ENCODE assay signal across 9 mouse cellular contexts in the genomic region with DNA sequence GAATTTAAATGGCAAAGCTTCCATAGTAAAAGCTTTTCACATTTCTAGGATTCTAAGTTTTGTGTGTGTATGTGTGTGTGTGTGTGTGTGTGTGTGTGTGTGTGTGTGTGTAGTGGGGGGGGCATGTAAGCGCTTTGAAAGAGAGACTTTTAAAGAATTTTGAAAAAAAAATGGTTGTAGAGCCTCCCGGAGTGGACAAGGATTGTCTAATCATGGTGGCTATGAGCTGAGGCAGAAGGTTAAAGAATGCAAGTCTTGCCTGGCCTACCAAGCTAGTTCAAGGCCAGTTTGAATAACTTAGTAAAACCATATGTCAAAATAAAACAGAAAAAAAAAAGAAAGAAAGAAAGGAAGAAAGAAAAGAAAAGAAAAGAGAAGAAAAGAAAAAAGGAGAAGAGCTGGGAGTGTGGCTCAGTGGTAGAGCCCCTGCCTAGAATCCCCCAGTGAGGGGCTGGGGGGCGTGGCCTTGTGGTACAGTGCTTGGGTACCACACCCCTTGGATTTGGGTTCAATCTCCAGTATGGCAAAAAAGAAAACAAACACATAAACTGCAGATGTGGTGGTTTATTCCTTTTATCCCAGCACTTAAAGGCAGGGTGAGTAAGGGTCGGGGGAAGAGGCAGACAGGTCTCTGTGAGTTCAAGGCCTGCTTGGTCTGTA. TPM values are rescaled to one million over a fixed set of nuclear protein-coding genes. Genes with fewer than 3 reads are reported as not detected.
DNase-seq lines count a peak whose midpoint lies in the region; ATAC-seq lines count a peak whose summit lies in the region.
"Had no signal": no experiment of that assay in that cellular context is flagged by ENCODE, and none has a peak within 500 bp of the region (broad histone marks: within the 10 kb centered on the region; RNA-seq: fewer than 3 reads in every experiment).

No protein-coding gene starts in this region.

- H3K4me1 ChIP-seq in kidney, embryonic 16.5 days (ENCODE audit: insufficient read depth, low read length), result peaks cover 45% of the 10 kb centered on the region
- peaks cover 33% of the 10 kb centered on the region for H3K4me1 ChIP-seq in embryonic facial prominence, embryonic 14.5 days (ENCODE audit: control insufficient read depth, insufficient read depth, low read length)
- H3K4me1 ChIP-seq in hindbrain, embryonic 14.5 days (replicated peaks; ENCODE audit: control insufficient read depth, insufficient read depth, low read length), result peaks cover 18% of the 10 kb centered on the region
- peaks cover 24% of the 10 kb centered on the region for H3K4me1 ChIP-seq in midbrain, embryonic 14.5 days (ENCODE audit: control insufficient read depth, insufficient read depth, low read length)

- H3K4me3 ChIP-seq in kidney, embryonic 16.5 days (ENCODE audit: low read length), result peak overlapping the region; percentile 63
- H3K4me3 ChIP-seq in embryonic facial prominence, embryonic 14.5 days (ENCODE audit: low read depth, low read length), result peak overlapping the region; percentile 43
- H3K4me3 ChIP-seq in hindbrain, embryonic 14.5 days (replicated peaks; ENCODE audit: low read length), result peak overlapping the region; percentile 38; the same call in 1 of the 2 replicates
- H3K4me3 ChIP-seq in midbrain, embryonic 14.5 days (replicated peaks; ENCODE audit: low read depth, low read length), result peak overlapping the region; percentile 42

- peak overlapping the region; percentile 89 for H3K4me2 ChIP-seq in kidney, embryonic 16.5 days (replicated peaks; ENCODE audit: low read depth, low read length)
- H3K4me2 ChIP-seq in embryonic facial prominence, embryonic 14.5 days (ENCODE audit: low read depth, low read length), result peak overlapping the region; percentile 75
- peak overlapping the region; percentile 63 for H3K4me2 ChIP-seq in hindbrain, embryonic 14.5 days (replicated peaks)
- peak overlapping the region; percentile 78 for H3K4me2 ChIP-seq in midbrain, embryonic 14.5 days (ENCODE audit: low read length)

- H3K9ac ChIP-seq in kidney, embryonic 16.5 days (replicated peaks; ENCODE audit: low read length), result no peak overlapping the region
- peak overlapping the region; percentile 52; the same call in 1 of the 2 replicates for H3K9ac ChIP-seq in embryonic facial prominence, embryonic 14.5 days (ENCODE audit: low read depth, low read length)
- peak overlapping the region; percentile 65; the same call in 1 of the 2 replicates for H3K9ac ChIP-seq in hindbrain, embryonic 14.5 days
- H3K9ac ChIP-seq in midbrain, embryonic 14.5 days (replicated peaks; ENCODE audit: low read length), result no peak overlapping the region

- ATAC-seq in kidney, embryonic 16.5 days (ENCODE audit: low FRiP score, low TSS enrichment), result no peak
- ATAC-seq in embryonic facial prominence, embryonic 14.5 days (ENCODE audit: low read depth), result no peak
- ATAC-seq in hindbrain, embryonic 14.5 days (ENCODE audit: low FRiP score), result no peak
- no peak for ATAC-seq in midbrain, embryonic 14.5 days (ENCODE audit: low FRiP score, low TSS enrichment)

- peak overlapping the region; percentile 65; the same call in 1 of the 2 replicates for H3K27ac ChIP-seq in kidney, embryonic 16.5 days (ENCODE audit: low read length)
- no peak overlapping the region for H3K27ac ChIP-seq in embryonic facial prominence, embryonic 14.5 days (replicated peaks; ENCODE audit: low read depth, low read length)
- no peak overlapping the region for H3K27ac ChIP-seq in hindbrain, embryonic 14.5 days
- H3K27ac ChIP-seq in midbrain, embryonic 14.5 days (replicated peaks; ENCODE audit: low read depth, low read length), result no peak overlapping the region

- 92% methylated on average over 4 of the region's 4 CpGs for WGBS in kidney, embryonic 16.5 days
- 84% methylated on average over 4 of the region's 4 CpGs for WGBS in embryonic facial prominence, embryonic 14.5 days
- 91% methylated on average over 4 of the region's 4 CpGs for WGBS in hindbrain, embryonic 14.5 days
- 93% methylated on average over 4 of the region's 4 CpGs for WGBS in midbrain, embryonic 14.5 days

- peaks cover 22% of the 10 kb centered on the region for H3K36me3 ChIP-seq in kidney, embryonic 16.5 days (ENCODE audit: insufficient read depth, low read length)
- H3K36me3 ChIP-seq in embryonic facial prominence, embryonic 14.5 days (ENCODE audit: control insufficient read depth, insufficient read depth, low read length), result peaks cover 36% of the 10 kb centered on the region
- no peaks in the 10 kb centered on the region for H3K36me3 ChIP-seq in hindbrain, embryonic 14.5 days (replicated peaks; ENCODE audit: control insufficient read depth, insufficient read depth)
- no peaks in the 10 kb centered on the region for H3K36me3 ChIP-seq in midbrain, embryonic 14.5 days (ENCODE audit: control insufficient read depth, insufficient read depth, low read length)

- peaks cover 3% of the 10 kb centered on the region; the same call in 1 of the 2 replicates for H3K9me3 ChIP-seq in kidney, embryonic 16.5 days (ENCODE audit: low read length)
- H3K9me3 ChIP-seq in embryonic facial prominence, embryonic 14.5 days (ENCODE audit: control insufficient read depth, low read length), result no peaks in the 10 kb centered on the region
- H3K9me3 ChIP-seq in hindbrain, embryonic 14.5 days (ENCODE audit: control insufficient read depth, low read length), result no peaks in the 10 kb centered on the region
- H3K9me3 ChIP-seq in midbrain, embryonic 14.5 days (ENCODE audit: control insufficient read depth, low read length), result no peaks in the 10 kb centered on the region

- DNase-seq in kidney, adult 8-10 months, result no peak
- no peak for DNase-seq in embryonic facial prominence, embryonic 14.5 days (ENCODE audit: low spot score)
- no peak for DNase-seq in hindbrain, embryonic 14.5 days (ENCODE audit: low spot score)
- no peak for DNase-seq in midbrain, embryonic 14.5 days
- DNase-seq in adrenal gland, adult (ENCODE audit: inconsistent age in 2 of 2, low spot score in 1 of 2), result no peak
- DNase-seq in gastrocnemius, postnatal 25 days, result no peak
- DNase-seq in urinary bladder, adult 18-20 months (ENCODE audit: low spot score in 2 of 2), result no peak

- no peaks in the 10 kb centered on the region for H3K27me3 ChIP-seq in kidney, embryonic 16.5 days (ENCODE audit: insufficient read depth, low read length)
- no peaks in the 10 kb centered on the region for H3K27me3 ChIP-seq in embryonic facial prominence, embryonic 14.5 days (replicated peaks; ENCODE audit: control insufficient read depth, insufficient read depth, low read length)
- H3K27me3 ChIP-seq in hindbrain, embryonic 14.5 days (ENCODE audit: control insufficient read depth, insufficient read depth, low read length), result no peaks in the 10 kb centered on the region
- no peaks in the 10 kb centered on the region for H3K27me3 ChIP-seq in midbrain, embryonic 14.5 days (ENCODE audit: control insufficient read depth, insufficient read depth, low read length)

RNA-seq across cellular contexts. Expression of gene Hif3a, which starts 6.8 kb away (rescaled TPM):
- polyA plus RNA-seq in kidney, embryonic 16.5 days (2015; fragmentation: Nextera tagmentation; extraction: Ambion mirVana), result 25.2 and 26.1 TPM in 2 replicates
- polyA plus RNA-seq in embryonic facial prominence, embryonic 14.5 days (2014; fragmentation: Nextera tagmentation; extraction: Ambion mirVana), result 26.1 and 34.8 TPM in 2 replicates
- polyA plus RNA-seq in hindbrain, embryonic 14.5 days (2014; fragmentation: Nextera tagmentation; extraction: Ambion mirVana), result 4.9 and 6.9 TPM in 2 replicates
- polyA plus RNA-seq in midbrain, embryonic 14.5 days (2014; fragmentation: Nextera tagmentation; extraction: Ambion mirVana), result 1.5 and 4.6 TPM in 2 replicates
- 1 to 10 TPM in 1 of 2 experiments, under 1 TPM in 1; 0.97 to 1.3 TPM for total RNA-seq in gastrocnemius, postnatal 25 days (2021)

RNA-seq across cellular contexts. Expression of gene Psg16, which starts 18.4 kb away (rescaled TPM):
- polyA plus RNA-seq in kidney, embryonic 16.5 days (2015; fragmentation: Nextera tagmentation; extraction: Ambion mirVana), result 0.19 TPM in 2 replicates
- polyA plus RNA-seq in embryonic facial prominence, embryonic 14.5 days (2014; fragmentation: Nextera tagmentation; extraction: Ambion mirVana), result 0.11 and 0.16 TPM in 2 replicates
- 3.1 and 3.6 TPM in 2 replicates for polyA plus RNA-seq in hindbrain, embryonic 14.5 days (2014; fragmentation: Nextera tagmentation; extraction: Ambion mirVana)
- polyA plus RNA-seq in midbrain, embryonic 14.5 days (2014; fragmentation: Nextera tagmentation; extraction: Ambion mirVana), result 4.3 and 4.9 TPM in 2 replicates
- under 1 TPM; 0.08 to 0.10 TPM for total RNA-seq in gastrocnemius, postnatal 25 days (2021)
- total RNA-seq: liver, adult 2 months had no signal
- polyA plus RNA-seq: liver, adult 2 months had no signal

RNA-seq across cellular contexts. Expression of gene Ppp5c, which starts 27.7 kb away (rescaled TPM):
- 122 and 125 TPM in 2 replicates for polyA plus RNA-seq in kidney, embryonic 16.5 days (2015; fragmentation: Nextera tagmentation; extraction: Ambion mirVana)
- 99.0 and 107 TPM in 2 replicates for polyA plus RNA-seq in embryonic facial prominence, embryonic 14.5 days (2014; fragmentation: Nextera tagmentation; extraction: Ambion mirVana)
- polyA plus RNA-seq in hindbrain, embryonic 14.5 days (2014; fragmentation: Nextera tagmentation; extraction: Ambion mirVana), result 123 and 129 TPM in 2 replicates
- 112 and 118 TPM in 2 replicates for polyA plus RNA-seq in midbrain, embryonic 14.5 days (2014; fragmentation: Nextera tagmentation; extraction: Ambion mirVana)
- total RNA-seq in gastrocnemius, postnatal 25 days (2021), result 10 to 100 TPM; 59.8 to 68.1 TPM

Comparison
In these comparisons a context has a peak if more than half of its experiments do, and no peak if none do; other contexts are left out.
1. H3K9ac ChIP-seq: peak in embryonic facial prominence, embryonic 14.5 days (single experiment) and hindbrain, embryonic 14.5 days (single experiment); none in kidney, embryonic 16.5 days (single experiment) and midbrain, embryonic 14.5 days (single experiment).
2. Peak in every context shown above with its lines, with median percentiles within 50 percentile points of each other: H3K4me2 ChIP-seq and H3K4me3 ChIP-seq.